Mouse (Mus musculus): ENCODE measurements around the gene Hist1h4j.

The Hist1h4j gene

DNA sequence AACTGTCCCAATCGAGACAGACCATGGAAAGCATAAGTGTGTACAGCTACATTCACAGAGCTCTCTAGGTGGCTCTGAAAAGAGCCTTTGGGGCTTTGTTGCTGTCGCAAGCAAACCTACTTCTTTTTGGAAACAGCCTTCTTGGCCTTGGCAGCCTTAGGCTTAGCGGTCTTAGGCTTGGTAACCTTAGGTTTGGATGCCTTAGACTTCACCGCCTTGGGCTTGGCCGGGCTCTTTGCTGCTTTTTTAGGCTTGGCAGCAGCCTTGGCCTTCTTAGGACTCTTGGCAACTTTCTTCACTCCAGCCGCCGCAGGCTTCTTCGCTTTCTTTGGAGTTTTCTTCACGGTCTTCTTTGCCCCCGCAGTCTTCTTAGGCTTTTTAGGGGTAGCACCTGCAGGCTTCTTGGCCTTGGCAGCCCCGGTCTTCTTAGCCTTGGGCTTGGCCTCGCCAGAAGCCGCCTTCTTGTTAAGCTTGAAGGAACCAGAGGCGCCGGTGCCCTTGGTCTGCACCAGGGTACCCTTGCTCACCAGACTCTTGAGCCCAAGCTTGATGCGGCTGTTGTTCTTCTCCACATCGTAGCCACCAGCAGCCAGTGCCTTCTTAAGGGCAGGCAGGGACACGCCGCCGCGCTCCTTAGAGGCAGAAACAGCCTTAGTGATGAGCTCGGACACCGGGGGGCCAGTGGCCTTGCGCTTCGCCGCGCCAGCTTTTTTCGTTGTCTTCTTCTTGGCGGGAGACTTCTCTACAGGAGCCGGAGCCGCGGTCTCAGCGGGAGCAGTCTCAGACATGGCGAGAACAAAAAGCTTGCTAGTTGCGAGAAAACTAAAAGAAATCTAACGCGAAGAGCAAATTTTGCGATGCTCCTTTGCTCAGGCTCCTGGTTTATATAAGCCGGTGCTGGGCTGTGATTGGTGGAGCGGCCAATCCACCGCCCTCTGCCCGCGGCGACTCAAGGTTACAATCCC lies 45.2 kb downstream of the Hist1h4j start, which contains the start of gene Hist1h1b:
TSS of gene Hist1h1b (minus strand) at position 859 of the 965 bp plus-strand sequence.
- peak; percentile 69 to 74 for DNase-seq (ENCODE audit: low spot score in 2 of 2)

DNA sequence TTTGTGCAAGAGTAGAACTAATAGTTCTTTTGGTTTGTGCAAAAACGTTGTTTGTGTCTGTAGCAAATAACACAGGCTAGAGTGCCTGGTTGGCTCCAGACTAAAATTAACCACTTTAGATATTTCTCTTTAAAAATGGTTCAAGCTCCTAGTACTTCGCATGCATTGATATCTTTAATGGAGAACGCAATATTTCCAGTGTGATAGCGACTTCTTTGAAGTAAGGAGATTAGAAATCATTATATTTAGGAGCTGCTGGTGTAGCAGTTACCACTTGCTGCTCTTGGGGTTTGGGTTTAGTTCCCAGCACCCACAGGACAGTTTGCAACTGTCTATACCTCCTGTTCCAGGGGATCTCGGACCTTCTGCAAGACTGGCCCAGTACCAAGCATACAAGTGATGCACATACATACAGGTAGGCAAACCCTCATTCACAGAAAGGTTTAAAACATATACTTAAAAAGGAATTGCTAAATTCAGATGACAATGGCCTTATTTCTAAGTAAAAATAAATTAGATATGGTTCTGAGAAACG lies 46.2 kb downstream of the Hist1h4j start:
- DNase-seq (ENCODE audit: low spot score in 2 of 2) = no peak

DNA sequence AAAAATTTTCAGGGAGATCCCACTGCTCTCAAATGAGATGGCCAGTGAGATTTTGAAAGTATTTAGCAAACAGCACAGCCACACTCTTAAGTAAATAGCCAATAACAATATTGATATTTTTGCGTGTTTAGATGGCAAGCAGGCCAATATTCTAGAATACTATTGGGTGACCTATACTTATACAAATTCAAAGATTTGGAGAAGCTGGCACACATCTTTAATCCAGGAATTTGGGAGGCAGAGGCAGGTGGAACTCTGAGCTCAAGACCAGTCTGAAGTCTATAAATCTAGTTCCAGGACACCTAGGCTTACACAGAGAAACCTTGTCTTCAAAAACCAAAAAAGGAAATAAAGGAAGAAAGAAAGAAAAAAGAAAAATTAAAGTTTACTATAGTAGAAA lies 46.8 kb downstream of the Hist1h4j start:
- DNase-seq (ENCODE audit: low spot score in 2 of 2) = no peak

DNA sequence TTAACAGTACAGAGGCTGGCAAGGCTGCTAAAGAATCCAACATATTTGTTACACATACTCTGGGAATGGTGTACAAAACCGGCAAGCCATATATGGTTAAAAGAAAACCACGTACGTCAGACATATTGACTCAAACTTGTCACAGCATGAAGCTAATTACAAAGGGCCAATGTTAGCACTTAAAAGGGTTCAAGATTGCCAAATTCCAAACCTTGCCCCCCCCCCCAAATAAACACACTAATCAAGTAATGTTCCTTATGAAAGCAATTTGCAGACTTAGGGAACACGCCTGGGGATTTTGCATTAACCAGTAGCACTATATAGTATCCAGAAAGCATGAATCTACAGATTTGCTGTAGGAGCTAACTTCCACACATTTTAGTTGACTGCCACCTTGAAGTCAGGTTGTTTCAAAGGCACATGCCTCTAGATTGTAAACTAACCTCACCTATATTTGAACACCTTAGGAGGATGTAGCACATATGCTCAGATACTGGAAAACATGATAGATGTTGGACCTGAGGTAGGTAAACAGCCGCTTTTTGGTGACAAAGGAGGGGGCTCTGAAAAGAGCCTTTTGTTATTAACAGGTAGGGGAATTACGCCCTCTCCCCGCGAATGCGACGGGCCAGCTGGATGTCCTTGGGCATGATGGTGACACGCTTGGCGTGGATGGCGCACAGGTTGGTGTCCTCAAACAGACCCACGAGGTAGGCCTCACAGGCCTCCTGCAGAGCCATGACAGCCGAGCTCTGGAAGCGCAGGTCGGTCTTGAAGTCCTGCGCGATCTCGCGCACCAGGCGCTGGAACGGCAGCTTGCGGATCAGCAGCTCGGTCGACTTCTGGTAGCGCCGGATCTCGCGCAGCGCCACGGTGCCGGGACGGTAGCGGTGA lies 47.7 kb downstream of the Hist1h4j start:
- DNase-seq (ENCODE audit: low spot score in 2 of 2) = peak; percentile 29 to 33

DNA sequence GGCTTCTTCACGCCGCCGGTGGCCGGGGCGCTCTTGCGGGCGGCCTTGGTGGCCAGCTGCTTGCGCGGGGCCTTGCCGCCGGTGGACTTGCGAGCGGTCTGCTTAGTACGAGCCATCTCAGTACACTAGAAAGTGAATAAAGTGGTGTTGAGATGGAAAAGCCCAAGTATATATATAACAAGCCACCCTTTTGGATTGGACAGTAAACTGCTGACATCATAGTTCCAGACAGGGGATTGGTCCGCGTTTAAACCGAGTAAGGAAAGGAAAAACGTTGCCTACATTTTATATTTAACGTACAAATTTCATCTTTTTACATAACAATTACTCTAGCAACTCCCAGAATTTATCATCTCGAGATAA lies 48.4 kb downstream of the Hist1h4j start, which contains the start of gene Hist1h3i:
TSS of gene Hist1h3i (minus strand) at position 116 of the 363 bp plus-strand sequence.
- DNase-seq (ENCODE audit: low spot score in 2 of 2) = peak; percentile 58 to 69

DNA sequence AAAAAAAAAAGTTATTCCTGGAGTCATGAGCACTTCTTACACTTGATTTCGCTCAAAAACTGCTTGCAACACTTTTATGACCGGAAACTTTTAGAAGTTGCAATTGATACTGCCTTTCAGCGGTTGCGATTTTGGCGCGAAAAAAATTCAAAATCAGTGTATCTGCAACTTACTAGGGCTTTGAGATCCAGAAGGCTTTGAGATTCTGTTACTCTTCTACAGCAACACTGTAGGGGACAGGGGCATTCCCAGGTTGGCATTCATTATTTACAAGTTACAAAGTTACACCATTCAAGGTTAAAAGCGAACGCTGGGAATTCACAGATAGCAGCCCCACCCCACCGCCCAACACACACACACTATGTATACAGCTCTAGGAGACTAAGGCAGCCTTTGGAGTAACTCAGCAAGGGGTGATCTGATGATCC lies 48.9 kb downstream of the Hist1h4j start:
- no peak for DNase-seq (ENCODE audit: low spot score in 2 of 2)

DNA sequence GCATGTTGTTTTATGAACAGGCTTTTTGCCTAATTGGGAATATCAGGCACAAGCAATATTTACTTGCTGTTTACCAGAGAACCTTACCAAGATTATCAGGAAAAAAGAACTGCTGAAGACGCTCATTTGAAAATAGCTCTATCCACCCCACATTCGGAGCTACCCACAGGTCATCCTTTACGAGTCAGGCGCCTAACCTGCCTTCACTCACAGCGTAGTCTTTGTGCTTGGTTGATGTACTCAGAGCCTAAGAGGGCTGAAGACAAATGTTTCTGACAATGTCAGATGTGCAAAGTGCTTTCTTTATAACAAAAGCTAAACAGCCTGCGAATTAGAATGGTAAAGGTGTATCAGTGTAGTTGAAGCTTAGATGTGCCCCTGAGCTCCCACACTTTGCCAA lies 49.4 kb downstream of the Hist1h4j start:
- no peak for DNase-seq (ENCODE audit: low spot score in 2 of 2)
